Mouse (Mus musculus) cerebellum, adult 11 months (tissue): ENCODE data around the gene Vmn1r215.
"Not testable (repeated sequence)": the region's sequence is repeated elsewhere in the genome, so short reads cannot be mapped to it uniquely, and the experiment has no call there.

ENCODE experiments used
- DNase-seq: peaks from one replicate; pipeline ENCODE4 v3.0.0; 2022

The Vmn1r215 gene

GRCm38 (mm10) chr13:23067725-23068124 lies at the start of gene Vmn1r215:
Gene Vmn1r215 (plus strand): TSS chr13:23068025.
- no peak for DNase-seq

GRCm38 (mm10) chr13:23018158-23018557 lies 49.7 kb upstream of the Vmn1r215 start:
- no peak for DNase-seq

- no peak for DNase-seq
Observed at GRCm38 (mm10) chr13:23024812-23025211, 43.0 kb upstream of the Vmn1r215 start.

GRCm38 (mm10) chr13:23030118-23030517 lies 37.7 kb upstream of the Vmn1r215 start, which contains the start of gene Vmn1r214:
Gene Vmn1r214 (plus strand): TSS chr13:23030418.
- DNase-seq, result no peak

- DNase-seq, result no peak
Observed at GRCm38 (mm10) chr13:23057778-23058177, 10.0 kb upstream of the Vmn1r215 start.

- no peak for DNase-seq
Observed at GRCm38 (mm10) chr13:23069312-23069711, 1.5 kb downstream of the Vmn1r215 start.

GRCm38 (mm10) chr13:23094386-23094785 lies 26.6 kb downstream of the Vmn1r215 start:
- no peak for DNase-seq

GRCm38 (mm10) chr13:23118126-23118525 lies 50.3 kb downstream of the Vmn1r215 start, which contains the start of gene Vmn1r217:
Gene Vmn1r217 (minus strand): TSS chr13:23118226.
- DNase-seq, result not testable (repeated sequence)

GRCm38 (mm10) chr13:23120611-23121010 lies 52.8 kb downstream of the Vmn1r215 start:
- DNase-seq, result no peak
